Mouse (Mus musculus) layer of hippocampus, adult 18-20 months (tissue): ENCODE data around the gene Trim28. TPM values are rescaled to one million over a fixed set of nuclear protein-coding genes. Genes with fewer than 3 reads are reported as not detected.

Experiments
- DNase-seq, 2 experiments: peaks; one replicate each; pipeline ENCODE4 v3.0.0; 2022; ENCODE audit warnings: low spot score in 2 of 2
- long read RNA-seq: library from polyadenylated mRNA; stranded (forward); transcript quantifications from one replicate; pipeline ENCODE4 v2.0.0, GENCODE M21; 2021
- total RNA-seq, 2 experiments: library from RNA; stranded (reverse); gene quantifications; 2 replicates each; pipeline ENCODE4 v1.2.3; 2021

Gene Trim28
- 100 to 1,000 TPM; 216 to 246 TPM for total RNA-seq
- long read RNA-seq, transcript Trim28-201 (17 exons, 3,245 nt): major isoform, 243 of 309 reads
- long read RNA-seq, partial matches to known transcripts: 21 of 309 reads
- long read RNA-seq, other reads (novel, unspliced or antisense): 45 of 309 reads

GRCm38 (mm10) chr7:12998851-12999250 is at the start of gene Trim28:
Gene Trim28 (plus strand): TSS chr7:12999114.
- no peak for DNase-seq

- no peak for DNase-seq
Observed at GRCm38 (mm10) chr7:12949872-12950229, 49.1 kb upstream of the Trim28 start.

GRCm38 (mm10) chr7:12954896-12955295 is 44.0 kb upstream of the Trim28 start:
- no peak for DNase-seq

- no peak for DNase-seq
Observed at GRCm38 (mm10) chr7:12957511-12957910, 41.4 kb upstream of the Trim28 start.

GRCm38 (mm10) chr7:12958948-12959347 is 40.0 kb upstream of the Trim28 start:
- DNase-seq: no peak

GRCm38 (mm10) chr7:12959718-12960117 is 39.2 kb upstream of the Trim28 start:
- no peak for DNase-seq

- peak; percentile 41 to 73 for DNase-seq
Observed at GRCm38 (mm10) chr7:12961511-12962141, 37.3 kb upstream of the Trim28 start.

- DNase-seq: peak; percentile 89 to 95
Observed at GRCm38 (mm10) chr7:12965678-12966091, 33.2 kb upstream of the Trim28 start, which contains the start of gene Zfp324. Gene Zfp324 (plus strand): TSS chr7:12965838.

GRCm38 (mm10) chr7:12966104-12966845 is 32.6 kb upstream of the Trim28 start:
- DNase-seq: peak in 1 of 2 experiments; percentile 33

- DNase-seq: no peak
Observed at GRCm38 (mm10) chr7:12970906-12971305, 28.0 kb upstream of the Trim28 start.

GRCm38 (mm10) chr7:12977682-12978389 is 21.1 kb upstream of the Trim28 start, which contains the start of gene Zfp446:
Gene Zfp446 (plus strand): TSS chr7:12977848.
- DNase-seq: peak; percentile 99 to 100

- no peak for DNase-seq
Observed at GRCm38 (mm10) chr7:12978931-12979722, 19.8 kb upstream of the Trim28 start.

- DNase-seq: no peak
Observed at GRCm38 (mm10) chr7:12979776-12980175, 19.1 kb upstream of the Trim28 start.

GRCm38 (mm10) chr7:12980291-12980690 is 18.6 kb upstream of the Trim28 start:
- DNase-seq: no peak

GRCm38 (mm10) chr7:12985724-12986123 is 13.2 kb upstream of the Trim28 start:
- no peak for DNase-seq

- no peak for DNase-seq
Observed at GRCm38 (mm10) chr7:12986906-12987305, 12.0 kb upstream of the Trim28 start.

- no peak for DNase-seq
Observed at GRCm38 (mm10) chr7:12987409-12988189, 11.3 kb upstream of the Trim28 start.

GRCm38 (mm10) chr7:12992222-12992621 is 6.7 kb upstream of the Trim28 start:
- DNase-seq: no peak

GRCm38 (mm10) chr7:12993148-12993547 is 5.8 kb upstream of the Trim28 start:
- no peak for DNase-seq

GRCm38 (mm10) chr7:12995862-12996261 is 3.1 kb upstream of the Trim28 start:
- DNase-seq: no peak
